Mouse (Mus musculus) forebrain, embryonic 15.5 days (tissue): ENCODE results near the gene Snrnp200. TPM values are rescaled to one million over a fixed set of nuclear protein-coding genes. Genes with fewer than 3 reads are reported as not detected.

ENCODE experiments used
- polyA plus RNA-seq: library from polyadenylated mRNA; unstranded; fragments of >200 nt; fragmentation: Nextera tagmentation; extraction: Ambion mirVana; gene quantifications from 2 replicates; pipeline ENCODE4 v1.2.1, GENCODE M21; 2015

Snrnp200 gene
- polyA plus RNA-seq, 1 experiment from 2014 or later: 57.0 TPM

Other genes with a start within 250 kb of the Snrnp200 start
- 11.6 and 11.9 TPM in 2 replicates for gene Ap4e1, start 199.7 kb upstream of the Snrnp200 start, polyA plus RNA-seq
- gene Blvra, start 137.7 kb upstream of the Snrnp200 start, polyA plus RNA-seq: 27.2 and 32.9 TPM in 2 replicates
- gene Ncaph, start 74.4 kb upstream of the Snrnp200 start, polyA plus RNA-seq: 38.4 and 41.0 TPM in 2 replicates
- 15.5 and 17.2 TPM in 2 replicates for gene Itpripl1, start 64.9 kb upstream of the Snrnp200 start, polyA plus RNA-seq
- 1.3 and 1.7 TPM in 2 replicates for gene 1810024B03Rik, start 106 bp upstream of the Snrnp200 start, polyA plus RNA-seq
- 67.6 and 70.0 TPM in 2 replicates for gene Ciao1, start 39.4 kb downstream of the Snrnp200 start, polyA plus RNA-seq
- gene Tmem127, start 39.5 kb downstream of the Snrnp200 start, polyA plus RNA-seq: 46.4 and 51.0 TPM in 2 replicates
- 94.7 and 99.8 TPM in 2 replicates for gene Stard7, start 61.8 kb downstream of the Snrnp200 start, polyA plus RNA-seq
- 7.4 and 7.7 TPM in 2 replicates for gene Dusp2, start 127.8 kb downstream of the Snrnp200 start, polyA plus RNA-seq
- gene Astl, start 130.3 kb downstream of the Snrnp200 start, polyA plus RNA-seq: not detected in 2 replicates
- gene Adra2b, start 154.8 kb downstream of the Snrnp200 start, polyA plus RNA-seq: 0.88 and 1.00 TPM in 2 replicates
- 0.09 TPM in 1 of 2 replicates, not detected in the other for gene Gpat2, start 216.8 kb downstream of the Snrnp200 start, polyA plus RNA-seq
- gene Fahd2a, start 236.2 kb downstream of the Snrnp200 start, polyA plus RNA-seq: 29.9 and 33.1 TPM in 2 replicates